Mouse (Mus musculus) thymus, postnatal 10 days (tissue): ENCODE results near the gene Spi1.

ENCODE experiments used
- DNase-seq, 2 experiments: peaks; one replicate each; pipeline ENCODE4 v3.0.0; 2021; ENCODE audit warnings: low spot score in 2 of 2

Gene Spi1

GRCm38 (mm10) chr2:91068162-91068871 is 13.9 kb upstream of the Spi1 start:
- no peak for DNase-seq

- no peak for DNase-seq
Measured at GRCm38 (mm10) chr2:91068872-91069165, 13.4 kb upstream of the Spi1 start.

GRCm38 (mm10) chr2:91069306-91070000 is 12.7 kb upstream of the Spi1 start:
- no peak for DNase-seq

- DNase-seq: peak; percentile 96
Measured at GRCm38 (mm10) chr2:91070076-91070800, 12.0 kb upstream of the Spi1 start, which contains the start of gene Slc39a13. TSS of gene Slc39a13 (minus strand) at chr2:91070417.

GRCm38 (mm10) chr2:91071059-91071458 is 11.1 kb upstream of the Spi1 start:
- no peak for DNase-seq

GRCm38 (mm10) chr2:91072092-91072491 is 10.1 kb upstream of the Spi1 start:
- no peak for DNase-seq

GRCm38 (mm10) chr2:91077957-91078313 is 4.3 kb upstream of the Spi1 start:
- no peak for DNase-seq

- no peak for DNase-seq
Measured at GRCm38 (mm10) chr2:91078314-91079025, 3.7 kb upstream of the Spi1 start.

- DNase-seq: no peak
Measured at GRCm38 (mm10) chr2:91079026-91079384, 3.2 kb upstream of the Spi1 start.

GRCm38 (mm10) chr2:91080784-91081513 is 1.2 kb upstream of the Spi1 start:
- no peak for DNase-seq

GRCm38 (mm10) chr2:91082844-91083243 is 654 bp downstream of the Spi1 start:
- DNase-seq: peak; percentile 64 to 69

GRCm38 (mm10) chr2:91083366-91083940 is 1.3 kb downstream of the Spi1 start:
- DNase-seq: no peak

GRCm38 (mm10) chr2:91084179-91084820 is 2.1 kb downstream of the Spi1 start:
- no peak for DNase-seq

- DNase-seq: no peak
Measured at GRCm38 (mm10) chr2:91085494-91086391, 3.6 kb downstream of the Spi1 start.

GRCm38 (mm10) chr2:91086392-91087237 is 4.4 kb downstream of the Spi1 start:
- no peak for DNase-seq

GRCm38 (mm10) chr2:91087453-91087852 is 5.3 kb downstream of the Spi1 start:
- DNase-seq: no peak

GRCm38 (mm10) chr2:91088987-91089386 is 6.8 kb downstream of the Spi1 start:
- DNase-seq: no peak

GRCm38 (mm10) chr2:91090208-91090607 is 8.0 kb downstream of the Spi1 start:
- no peak for DNase-seq

- no peak for DNase-seq
Measured at GRCm38 (mm10) chr2:91090827-91091226, 8.6 kb downstream of the Spi1 start.
